Mouse (Mus musculus) olfactory bulb, adult 2 months (tissue): Measurements from ENCODE around the gene Ccdc117.

Source experiments
- CTCF ChIP-seq: fragments of 200-500 bp; IDR thresholded peaks from 2 replicates; pipeline ENCODE4 v1.5.1; 2012; ENCODE audit warnings: low read depth, mild to moderate bottlenecking, low read length, moderate library complexity; ENCODE audit not compliant: insufficient read depth
- POLR2A ChIP-seq: fragments of 200-500 bp; IDR thresholded peaks from 2 replicates; pipeline ENCODE4 v1.6.1; 2012; ENCODE audit warnings: mild to moderate bottlenecking, low read depth, low read length, moderate library complexity; ENCODE audit not compliant: insufficient read depth

DNA sequence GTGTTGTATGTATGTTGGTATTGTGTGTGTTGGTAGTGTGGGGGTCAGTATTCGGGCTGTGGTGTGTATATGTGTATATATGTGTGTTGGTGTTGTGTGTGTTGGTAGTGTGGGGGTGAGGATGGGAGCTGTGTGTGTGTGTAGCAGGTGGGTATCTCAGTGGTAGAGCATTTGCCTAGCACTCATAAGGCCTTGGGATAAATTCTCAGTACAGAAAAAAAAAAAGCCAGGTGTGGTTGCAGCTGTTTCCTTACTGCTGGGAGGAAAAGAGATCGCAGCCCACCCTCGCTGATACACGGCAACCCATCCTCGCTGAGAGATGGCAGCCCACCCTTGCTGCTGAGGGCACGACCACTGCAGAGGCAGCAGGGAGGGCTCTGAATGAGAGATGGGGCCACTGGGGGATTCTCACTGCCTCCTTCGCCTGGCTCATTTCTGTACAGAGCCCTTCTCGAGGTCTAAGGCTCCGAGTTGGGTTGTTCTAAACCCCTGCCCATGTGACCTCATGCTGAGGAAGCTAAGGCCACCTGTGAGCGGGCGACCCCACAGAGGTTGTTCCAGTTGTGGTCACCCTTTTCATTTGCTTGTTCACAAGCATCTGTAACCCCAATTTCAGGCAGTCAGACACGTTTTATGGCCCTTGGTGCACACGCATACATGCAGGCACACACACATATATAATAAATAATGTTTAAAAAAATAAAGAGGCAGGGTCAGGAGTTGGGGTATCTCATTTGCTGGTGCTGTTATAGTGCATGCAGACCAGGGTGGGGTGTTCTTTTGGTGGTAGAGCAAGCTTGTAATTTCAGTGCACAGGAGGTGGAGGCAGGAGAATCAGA, 40.9 kb downstream of the Ccdc117 start:
- TF ChIP-seq CTCF, result no peak
- TF ChIP-seq POLR2A, result no peak
